Mouse (Mus musculus): ENCODE data around the gene Myl6b. TPM values are rescaled to one million over a fixed set of nuclear protein-coding genes. Genes with fewer than 3 reads are reported as not detected.

Myl6b gene
- polyA plus RNA-seq, 1 experiment from 2014 or later: 5.5 TPM

DNA sequence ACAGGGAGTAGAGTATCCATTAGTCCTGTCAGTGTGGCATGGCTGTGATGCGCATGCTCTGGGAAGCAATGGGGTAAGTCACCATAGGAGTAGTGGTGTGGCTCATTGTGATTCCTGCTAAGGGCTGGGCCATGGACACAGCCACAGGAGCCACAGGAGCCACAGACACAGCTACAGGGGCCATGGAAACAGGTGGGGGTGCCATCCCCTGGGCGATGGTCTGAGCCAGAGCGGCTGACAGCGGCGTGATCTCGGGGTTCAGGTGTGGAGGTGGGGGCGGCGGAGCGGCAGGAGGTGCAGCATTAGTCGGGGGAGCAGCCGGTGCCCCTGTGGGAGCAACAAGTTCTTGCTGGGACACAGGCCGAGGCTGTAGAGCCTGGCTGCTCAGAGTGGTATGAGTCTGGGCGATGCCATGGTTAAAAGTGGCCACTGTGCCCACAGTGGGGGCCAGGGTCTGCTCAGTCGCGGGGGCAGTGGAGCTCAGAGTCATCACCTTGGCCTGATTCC, 45.7 kb upstream of the Myl6b start:
- no peak for TF ChIP-seq EP300 (IDR thresholded peaks at IDR 0.05)
- TF ChIP-seq CTCF (IDR thresholded peaks at IDR 0.05): no peak
- WGBS: 95% methylated on average over 15 of the region's 15 CpGs
- ATAC-seq: no peak

DNA sequence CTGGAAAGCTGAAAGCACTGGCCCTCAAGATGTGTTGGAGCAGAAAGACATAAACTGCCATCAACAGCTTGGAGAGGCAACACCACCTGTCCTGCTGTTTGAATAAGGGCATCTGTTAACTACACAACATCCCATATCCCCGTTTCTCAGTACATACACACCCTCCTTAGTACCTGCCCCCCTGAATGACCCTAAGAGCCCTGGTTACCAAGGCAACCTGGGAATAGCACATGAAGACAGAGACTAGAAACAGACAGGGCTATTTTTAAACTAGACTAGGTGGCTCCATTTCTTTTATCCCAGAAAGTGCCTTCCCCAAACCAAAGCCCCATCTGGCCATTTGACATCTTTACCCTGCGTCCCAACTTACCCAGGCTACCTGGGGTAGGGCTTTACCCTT, 44.6 kb upstream of the Myl6b start:
- Histone ChIP-seq H3K9me3 (ENCODE audit: low read length) (no peaks in the 10 kb centered on the region), H3K36me3 (ENCODE audit: insufficient read depth, low read length) (peaks cover 23% of the 10 kb centered on the region; the same call in 1 of the 2 replicates), H3K4me2 (replicated peaks; ENCODE audit: low read depth, low read length) (no peak overlapping the region), H3K4me1 (ENCODE audit: insufficient read depth, low read depth, low read length) (no peaks in the 10 kb centered on the region; the same call in 1 of the 2 replicates), H3K4me3 (ENCODE audit: low read depth, low read length) (no peak overlapping the region), H3K9ac (replicated peaks; ENCODE audit: low read depth) (no peak overlapping the region), H3K27ac (ENCODE audit: low read length) (no peak overlapping the region), H3K27me3 (replicated peaks; ENCODE audit: insufficient read depth, low read length) (no peaks in the 10 kb centered on the region)
- WGBS: 53% methylated on average over 2 of the region's 2 CpGs
- TF ChIP-seq CTCF (IDR thresholded peaks at IDR 0.05) (no peak), EP300 (IDR thresholded peaks at IDR 0.05) (no peak)
- DNase-seq (ENCODE audit: low spot score) (no peak), ATAC-seq (no peak)

More for the DNA sequence above, 45.7 kb upstream of the Myl6b start:
- no peak overlapping the region for H3K9ac ChIP-seq (replicated peaks; ENCODE audit: low read depth)
- no peak overlapping the region for H3K27ac ChIP-seq (ENCODE audit: low read length)
- H3K27me3 ChIP-seq (replicated peaks; ENCODE audit: insufficient read depth, low read length): no peaks in the 10 kb centered on the region
- H3K9me3 ChIP-seq (ENCODE audit: low read length): no peaks in the 10 kb centered on the region
- no peak overlapping the region for H3K4me2 ChIP-seq (replicated peaks; ENCODE audit: low read depth, low read length)
- no peaks in the 10 kb centered on the region; the same call in 1 of the 2 replicates for H3K4me1 ChIP-seq (ENCODE audit: insufficient read depth, low read depth, low read length)
- H3K4me3 ChIP-seq (ENCODE audit: low read depth, low read length): no peak overlapping the region
- no peak for DNase-seq (ENCODE audit: low spot score)
- peaks cover 23% of the 10 kb centered on the region; the same call in 1 of the 2 replicates for H3K36me3 ChIP-seq (ENCODE audit: insufficient read depth, low read length)

DNA sequence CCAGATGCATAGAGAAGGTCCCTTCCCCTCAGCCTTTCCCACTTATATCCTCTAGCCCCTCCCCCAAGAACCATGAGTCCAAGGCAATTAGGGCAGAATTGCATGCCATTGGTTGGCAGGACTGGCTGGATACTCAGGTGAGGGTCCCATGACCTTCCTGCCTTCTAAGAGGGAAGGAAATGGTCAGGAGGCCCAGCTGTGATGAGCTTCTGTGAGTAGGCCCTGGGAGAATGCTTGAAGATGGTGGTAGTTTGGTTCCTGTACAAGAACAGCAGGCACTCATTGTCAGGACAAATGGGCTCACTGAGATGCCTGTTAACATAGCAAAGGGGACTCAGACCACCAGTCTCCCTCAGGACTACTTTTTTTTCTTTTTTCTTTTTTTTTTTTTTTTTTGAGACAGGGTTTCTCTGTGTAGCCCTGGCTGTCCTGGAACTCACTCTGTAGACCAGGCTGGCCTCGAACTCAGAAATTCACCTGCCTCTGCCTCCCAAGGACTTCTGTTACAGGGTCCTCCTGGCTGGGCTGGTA, 39.9 kb upstream of the Myl6b start:
- no peak for ATAC-seq
- WGBS: 100% methylated on average over 1 of the region's 1 CpGs

DNA sequence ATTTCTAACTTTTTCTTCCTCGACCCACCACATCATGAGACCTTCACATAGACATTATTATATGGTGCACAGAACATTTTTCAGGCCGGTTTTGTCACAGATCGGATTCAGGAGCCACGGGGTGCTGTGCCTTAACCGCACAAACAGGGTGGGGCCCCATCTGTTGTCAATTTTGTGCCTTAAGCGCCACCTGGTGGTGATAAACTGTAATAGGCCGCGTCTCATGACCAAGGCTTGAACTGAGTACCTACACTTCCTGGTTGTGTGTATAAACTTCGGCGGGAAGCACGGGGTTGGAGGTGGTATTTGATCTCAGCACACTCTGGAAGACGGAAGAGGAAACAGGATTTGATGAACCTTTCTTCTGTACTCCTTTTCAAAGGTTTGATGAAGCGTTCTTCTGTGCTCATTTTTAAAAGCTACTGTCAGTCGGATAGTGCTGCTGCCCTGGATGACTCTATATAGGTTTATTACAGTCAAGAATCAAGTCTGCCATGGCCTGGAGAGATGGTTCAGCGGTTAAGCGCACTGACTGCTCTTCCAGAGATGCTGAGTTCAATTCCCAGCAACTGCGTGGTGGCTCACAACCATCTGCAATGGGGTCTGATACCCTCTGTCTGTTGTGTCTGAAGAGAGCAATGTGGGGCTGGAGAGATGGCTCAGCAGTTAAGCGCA, 37.9 kb upstream of the Myl6b start:
- H3K4me3 ChIP-seq (ENCODE audit: low read depth, low read length): no peak overlapping the region
- H3K4me1 ChIP-seq (ENCODE audit: insufficient read depth, low read depth, low read length): no peaks in the 10 kb centered on the region
- no peaks in the 10 kb centered on the region for H3K27me3 ChIP-seq (replicated peaks; ENCODE audit: insufficient read depth, low read length)
- DNase-seq (ENCODE audit: low spot score) (peak; percentile 95), ATAC-seq (peak; percentile 98)
- H3K27ac ChIP-seq (ENCODE audit: low read length): no peak overlapping the region
- WGBS: 14% methylated on average over 18 of the region's 18 CpGs
- no peak for TF ChIP-seq EP300 (IDR thresholded peaks at IDR 0.05)
- peak; percentile 91 for TF ChIP-seq CTCF (IDR thresholded peaks at IDR 0.05)
- no peak overlapping the region for H3K9ac ChIP-seq (replicated peaks; ENCODE audit: low read depth)
- H3K36me3 ChIP-seq (ENCODE audit: insufficient read depth, low read length): no peaks in the 10 kb centered on the region
- peak overlapping the region; percentile 29 for H3K4me2 ChIP-seq (replicated peaks; ENCODE audit: low read depth, low read length)
- no peaks in the 10 kb centered on the region for H3K9me3 ChIP-seq (ENCODE audit: low read length)

More for the DNA sequence above, 39.9 kb upstream of the Myl6b start:
- DNase-seq (ENCODE audit: low spot score): no peak
- Histone ChIP-seq H3K4me1 (ENCODE audit: insufficient read depth, low read depth, low read length) (no peaks in the 10 kb centered on the region), H3K27me3 (replicated peaks; ENCODE audit: insufficient read depth, low read length) (no peaks in the 10 kb centered on the region), H3K9me3 (ENCODE audit: low read length) (no peaks in the 10 kb centered on the region), H3K4me2 (replicated peaks; ENCODE audit: low read depth, low read length) (no peak overlapping the region), H3K36me3 (ENCODE audit: insufficient read depth, low read length) (peaks cover 6% of the 10 kb centered on the region; the same call in 1 of the 2 replicates), H3K4me3 (ENCODE audit: low read depth, low read length) (no peak overlapping the region), H3K9ac (replicated peaks; ENCODE audit: low read depth) (no peak overlapping the region), H3K27ac (ENCODE audit: low read length) (no peak overlapping the region)
- TF ChIP-seq EP300 (IDR thresholded peaks at IDR 0.05): no peak
- TF ChIP-seq CTCF (IDR thresholded peaks at IDR 0.05): no peak

DNA sequence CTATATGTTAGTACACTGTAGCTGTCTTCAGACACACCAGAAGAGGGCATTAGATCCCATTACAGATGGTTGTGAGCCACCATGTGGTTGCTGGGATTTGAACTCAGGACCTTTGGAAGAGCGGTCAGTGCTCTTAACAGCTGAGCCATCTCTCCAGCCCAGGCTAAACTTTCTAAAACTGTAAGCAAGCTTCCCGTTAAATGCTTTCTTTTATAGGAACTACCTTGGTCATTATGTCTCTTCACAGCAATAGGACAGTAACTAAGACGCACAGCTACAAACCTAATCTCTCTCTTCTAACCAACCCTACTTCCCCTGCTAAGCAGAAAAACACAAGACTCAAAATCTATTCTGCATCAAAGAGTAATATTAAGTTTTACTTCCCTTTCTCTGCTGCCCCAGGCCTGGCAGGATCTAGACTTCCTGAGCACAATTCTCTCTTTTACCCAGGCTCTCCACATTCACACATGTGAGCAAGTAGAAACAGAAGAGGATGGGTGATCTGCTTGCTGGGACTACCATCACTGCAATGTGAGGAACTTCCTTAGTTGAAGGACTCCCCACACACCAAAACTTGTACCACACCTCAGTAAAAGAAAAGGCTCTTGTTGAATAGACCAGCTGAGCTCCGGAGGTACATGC, 37.3 kb upstream of the Myl6b start:
- H3K4me3 ChIP-seq (ENCODE audit: low read depth, low read length): no peak overlapping the region
- no peak overlapping the region for H3K9ac ChIP-seq (replicated peaks; ENCODE audit: low read depth)
- peak overlapping the region; percentile 29 for H3K4me2 ChIP-seq (replicated peaks; ENCODE audit: low read depth, low read length)
- no peak for DNase-seq (ENCODE audit: low spot score)
- TF ChIP-seq CTCF (IDR thresholded peaks at IDR 0.05): no peak
- no peak for TF ChIP-seq EP300 (IDR thresholded peaks at IDR 0.05)
- no peaks in the 10 kb centered on the region for H3K9me3 ChIP-seq (ENCODE audit: low read length)
- ATAC-seq: no peak; the same call in 1 of the 2 replicates
- H3K4me1 ChIP-seq (ENCODE audit: insufficient read depth, low read depth, low read length): no peaks in the 10 kb centered on the region
- 74% methylated on average over 4 of the region's 4 CpGs for WGBS
- H3K27ac ChIP-seq (ENCODE audit: low read length): peak overlapping the region; percentile 49; the same call in 1 of the 2 replicates
- H3K27me3 ChIP-seq (replicated peaks; ENCODE audit: insufficient read depth, low read length): no peaks in the 10 kb centered on the region
- no peaks in the 10 kb centered on the region for H3K36me3 ChIP-seq (ENCODE audit: insufficient read depth, low read length)

DNA sequence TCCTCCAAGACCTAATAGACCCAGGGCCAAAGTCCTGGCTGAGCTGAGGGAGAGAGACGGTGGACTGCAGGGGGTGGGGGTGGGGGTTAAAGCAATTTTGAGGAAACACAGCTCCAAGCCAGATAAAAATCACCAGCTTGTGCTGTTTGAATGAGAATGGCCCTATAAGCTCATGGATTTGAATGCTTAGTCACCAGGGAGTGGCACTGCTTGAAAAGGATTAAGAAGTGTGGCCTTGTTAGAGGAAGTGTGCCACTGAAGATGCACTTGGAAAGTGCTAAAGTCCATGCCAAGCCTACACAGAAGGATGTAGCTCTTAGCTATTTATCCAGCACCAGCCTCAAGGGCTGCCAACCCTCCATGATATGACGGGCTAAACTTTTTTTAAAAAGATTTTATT, 36.7 kb upstream of the Myl6b start:
- TF ChIP-seq CTCF (IDR thresholded peaks at IDR 0.05) (no peak), EP300 (IDR thresholded peaks at IDR 0.05) (no peak)
- DNase-seq (ENCODE audit: low spot score) (no peak), ATAC-seq (no peak)
- Histone ChIP-seq H3K4me1 (ENCODE audit: insufficient read depth, low read depth, low read length) (no peaks in the 10 kb centered on the region), H3K4me3 (ENCODE audit: low read depth, low read length) (no peak overlapping the region), H3K27me3 (replicated peaks; ENCODE audit: insufficient read depth, low read length) (no peaks in the 10 kb centered on the region), H3K27ac (ENCODE audit: low read length) (no peak overlapping the region), H3K9me3 (ENCODE audit: low read length) (no peaks in the 10 kb centered on the region), H3K4me2 (replicated peaks; ENCODE audit: low read depth, low read length) (no peak overlapping the region), H3K36me3 (ENCODE audit: insufficient read depth, low read length) (no peaks in the 10 kb centered on the region), H3K9ac (replicated peaks; ENCODE audit: low read depth) (no peak overlapping the region)
- WGBS: 77% methylated on average over 2 of the region's 2 CpGs
